Mouse (Mus musculus): ENCODE measurements around the gene Ndufa7.
"Not testable (repeated sequence)": the region's sequence is repeated elsewhere in the genome, so short reads cannot be mapped to it uniquely, and the experiment has no call there.

Ndufa7 gene

GRCm38 (mm10) chr17:33811142-33811516, 13.2 kb upstream of the Ndufa7 start:
- DNase-seq (ENCODE audit: low read depth, low spot score), result no peak

GRCm38 (mm10) chr17:33812475-33812874, 11.9 kb upstream of the Ndufa7 start:
- DNase-seq (ENCODE audit: low read depth, low spot score), result no peak

GRCm38 (mm10) chr17:33812990-33813389, 11.4 kb upstream of the Ndufa7 start:
- no peak for DNase-seq (ENCODE audit: low read depth, low spot score)

GRCm38 (mm10) chr17:33815399-33815798, 9.0 kb upstream of the Ndufa7 start:
- DNase-seq (ENCODE audit: low read depth, low spot score), result no peak

DNA sequence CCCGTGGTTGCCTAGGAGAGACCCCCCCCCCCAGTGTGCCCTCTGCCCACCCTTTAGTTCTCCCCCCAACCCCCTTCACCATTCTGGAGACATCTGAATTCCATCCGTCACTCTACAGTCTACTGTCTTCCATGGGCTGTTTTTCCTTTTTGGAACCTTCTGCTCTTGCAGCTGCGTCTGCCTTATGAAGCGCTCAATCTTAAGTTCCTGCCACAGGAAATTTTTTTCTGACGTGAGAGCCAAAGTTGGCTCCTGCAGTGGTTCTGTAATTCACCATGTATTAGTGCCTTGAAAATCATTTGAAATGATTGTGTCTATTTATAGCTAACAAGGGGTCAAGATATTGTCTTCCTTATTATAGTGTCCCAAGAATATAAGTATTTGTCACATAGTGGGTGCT, 7.8 kb upstream of the Ndufa7 start:
- no peak for DNase-seq (ENCODE audit: low read depth, low spot score)

DNA sequence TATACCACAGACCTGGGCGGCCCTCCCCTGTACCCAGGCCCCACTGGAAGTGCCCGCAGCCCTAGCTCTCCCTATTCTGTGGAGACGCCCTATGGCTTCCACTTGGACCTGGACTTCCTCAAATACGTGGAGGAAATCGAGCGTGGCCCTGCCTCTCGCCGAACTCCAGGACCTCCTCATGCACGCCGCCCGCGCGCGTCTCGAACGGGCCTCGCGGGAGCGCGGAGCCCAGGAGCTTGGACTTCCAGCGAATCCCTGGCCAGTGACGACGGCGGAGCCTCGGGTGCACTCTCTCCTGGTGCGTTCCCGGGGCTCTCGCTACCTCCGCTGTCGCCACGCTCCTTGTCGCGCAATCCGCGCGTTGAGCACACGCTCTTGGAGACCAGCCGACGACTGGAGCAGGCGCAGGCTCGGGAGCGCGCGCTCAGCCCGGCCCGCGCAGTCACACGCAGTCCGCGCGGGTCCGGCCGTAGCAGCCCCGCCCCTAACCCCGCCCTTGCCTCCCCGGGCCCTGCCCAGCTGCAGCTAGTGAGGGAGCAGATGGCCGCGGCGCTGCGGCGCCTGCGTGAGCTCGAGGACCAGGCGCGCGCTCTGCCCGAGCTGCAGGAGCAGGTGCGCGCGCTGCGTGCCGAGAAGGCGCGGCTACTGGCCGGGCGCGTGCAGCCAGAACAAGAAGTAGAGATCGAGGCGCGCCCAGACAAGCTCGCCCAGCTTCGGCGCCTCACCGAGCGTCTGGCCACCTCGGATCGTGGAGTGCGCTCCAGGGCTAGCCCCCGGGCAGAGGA, 7.0 kb upstream of the Ndufa7 start:
- peak; percentile 95 for DNase-seq (ENCODE audit: low read depth, low spot score)

- DNase-seq (ENCODE audit: low read depth, low spot score), result no peak
These were observed 6.3 kb upstream of the Ndufa7 start for GRCm38 (mm10) chr17:33817969-33818643.

DNA sequence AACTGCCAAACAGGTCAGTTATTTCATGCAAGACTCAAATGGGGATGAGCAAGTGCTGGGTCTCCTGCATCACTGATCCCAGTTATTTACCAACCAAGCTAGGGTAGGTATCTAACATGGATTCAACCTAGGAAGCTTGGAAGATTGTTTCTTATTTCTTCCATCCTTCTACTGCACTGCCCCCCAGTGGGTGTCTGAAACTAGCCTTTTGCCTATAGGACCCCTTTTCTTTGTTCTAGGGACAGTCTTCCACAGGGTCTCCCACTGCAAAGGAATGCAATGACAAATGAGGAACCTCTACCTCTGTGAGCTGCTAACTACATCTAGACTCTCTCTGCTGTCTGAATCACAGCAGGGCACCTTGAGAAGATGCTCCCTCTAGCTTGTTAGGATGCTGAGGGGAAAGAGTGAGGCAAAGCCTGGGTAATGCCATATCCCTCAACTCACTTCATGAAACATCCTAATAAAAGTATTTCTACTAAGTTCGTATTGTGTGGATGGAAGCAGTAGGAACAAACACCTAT, 1.9 kb upstream of the Ndufa7 start:
- DNase-seq (ENCODE audit: low read depth, low spot score), result no peak

DNA sequence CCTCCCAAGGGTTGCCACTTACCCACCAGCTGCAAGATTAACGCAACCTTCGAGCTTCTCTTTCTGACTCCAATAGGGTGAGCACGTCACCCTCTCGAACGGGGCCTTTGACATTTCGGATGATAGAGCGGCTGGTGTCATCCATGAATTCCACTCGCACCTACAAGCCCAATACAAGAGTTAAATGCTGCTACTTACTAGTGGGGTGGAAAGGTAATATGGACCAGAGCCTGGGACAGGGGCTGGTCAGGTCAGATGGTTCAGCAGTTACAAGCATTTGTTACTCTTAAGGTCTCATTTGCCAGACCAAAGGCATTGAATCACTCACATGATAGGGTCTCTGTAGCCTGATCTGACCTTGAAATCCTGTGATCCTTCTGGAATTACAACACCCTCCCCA, 1.2 kb upstream of the Ndufa7 start:
- DNase-seq (ENCODE audit: low read depth, low spot score), result not testable (repeated sequence)

DNA sequence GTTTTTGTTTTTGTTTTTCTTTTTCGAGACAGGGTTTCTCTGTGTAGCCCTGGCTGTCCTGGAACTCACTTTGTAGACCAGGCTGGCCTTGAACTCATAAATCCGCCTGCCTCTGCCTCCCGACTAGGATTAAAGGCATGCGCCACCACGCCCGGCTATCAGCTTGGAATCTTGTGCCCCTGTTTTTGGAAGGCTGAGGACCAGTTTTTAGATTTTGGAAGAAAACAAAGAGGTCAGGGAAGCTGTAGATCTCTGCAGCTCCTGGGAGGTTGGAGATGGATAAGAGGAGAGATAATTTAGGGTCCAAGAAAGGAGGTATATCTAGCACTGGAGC, 592 bp downstream of the Ndufa7 start:
- not testable (repeated sequence) for DNase-seq (ENCODE audit: low read depth, low spot score)

GRCm38 (mm10) chr17:33825462-33825861, 1.1 kb downstream of the Ndufa7 start:
- no peak for DNase-seq (ENCODE audit: low read depth, low spot score)

DNA sequence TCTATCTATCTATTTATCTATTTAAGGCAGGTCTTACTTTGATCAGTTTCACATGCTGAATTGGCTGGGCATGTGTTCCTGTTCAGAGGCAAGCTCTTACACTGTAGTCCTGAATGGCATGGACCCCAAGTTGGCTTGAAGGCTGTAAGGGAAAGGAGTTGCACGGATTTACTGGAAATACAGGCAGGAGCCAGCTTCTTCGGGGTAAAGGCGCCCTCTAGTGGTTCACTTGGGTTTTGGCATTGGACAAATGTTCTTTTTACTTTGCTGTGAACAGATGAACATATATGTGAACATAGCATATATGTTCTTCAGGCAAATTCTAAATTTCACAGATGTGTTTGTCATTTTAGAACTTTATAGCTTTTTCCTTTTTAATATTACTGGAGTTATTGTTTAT, 2.5 kb downstream of the Ndufa7 start:
- DNase-seq (ENCODE audit: low read depth, low spot score), result peak; percentile 81

GRCm38 (mm10) chr17:33828892-33829291, 4.5 kb downstream of the Ndufa7 start:
- DNase-seq (ENCODE audit: low read depth, low spot score), result no peak

- no peak for DNase-seq (ENCODE audit: low read depth, low spot score)
These were observed 5.2 kb downstream of the Ndufa7 start for GRCm38 (mm10) chr17:33829561-33829960.

DNA sequence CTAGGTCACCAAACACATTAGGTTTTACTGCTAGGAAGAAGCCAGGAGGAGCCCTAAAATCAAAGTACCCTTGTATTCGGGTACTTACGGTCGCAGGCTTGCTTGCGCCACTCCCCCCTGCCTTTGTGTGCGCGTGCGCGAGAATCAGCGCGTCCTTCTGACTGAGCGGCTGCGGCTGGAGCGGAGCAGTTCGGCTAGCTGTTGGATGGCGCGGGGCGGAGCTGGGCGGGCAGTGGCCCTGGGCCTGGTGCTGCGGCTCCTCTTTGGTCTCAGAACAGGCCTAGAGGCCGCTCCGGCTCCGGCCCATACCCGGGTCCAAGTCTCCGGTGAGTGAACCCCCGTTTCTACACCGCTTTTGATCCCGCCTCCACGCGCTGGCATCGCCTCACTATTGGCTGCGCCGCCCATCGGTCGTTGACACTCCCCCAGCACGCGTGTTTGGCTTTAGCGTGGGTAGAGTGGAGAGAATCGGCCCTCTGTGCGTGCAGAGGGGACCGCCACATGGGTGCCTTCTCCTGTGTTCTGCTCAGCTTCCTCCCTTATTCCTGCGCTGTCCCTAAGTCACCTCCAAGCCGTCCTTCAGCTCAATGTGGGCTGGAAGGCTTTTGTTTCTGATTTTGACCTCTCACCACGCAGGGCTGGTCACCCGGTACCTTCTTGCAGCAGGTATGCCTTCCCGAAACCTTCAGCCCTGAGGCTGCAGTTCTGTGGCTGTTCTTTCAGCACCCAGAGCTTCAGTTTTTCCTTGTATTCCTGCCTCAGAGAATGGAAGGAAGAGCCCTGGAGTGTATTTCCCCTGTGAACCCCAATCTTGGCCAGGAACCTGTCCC, 18.8 kb downstream of the Ndufa7 start, which contains the start of gene Cd320:
Gene Cd320, plus strand, starts transcription at position 126 of the 830 bp plus-strand sequence.
- DNase-seq (ENCODE audit: low read depth, low spot score), result peak; percentile 93

- DNase-seq (ENCODE audit: low read depth, low spot score), result no peak
These were observed 19.8 kb downstream of the Ndufa7 start for GRCm38 (mm10) chr17:33844196-33844595.

DNA sequence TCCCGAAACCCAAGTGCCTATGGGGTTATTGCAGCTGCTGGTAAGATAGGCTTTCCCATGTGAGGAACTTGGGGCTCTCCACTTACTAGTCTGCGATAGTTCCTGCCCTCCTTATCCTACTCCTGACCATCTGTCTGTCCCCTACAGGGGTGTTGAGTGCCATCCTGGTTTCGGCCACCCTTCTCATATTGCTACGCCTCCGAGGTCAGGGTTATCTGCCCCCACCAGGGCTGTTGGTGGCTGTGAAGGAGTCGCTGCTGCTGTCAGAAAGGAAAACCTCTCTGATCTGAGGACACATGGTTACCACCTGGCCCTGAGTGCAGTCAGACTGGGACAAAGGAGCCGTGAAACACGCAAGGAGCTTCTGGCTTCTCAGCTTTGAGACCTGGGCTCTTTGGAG, 23.8 kb downstream of the Ndufa7 start:
- no peak for DNase-seq (ENCODE audit: low read depth, low spot score)

- DNase-seq (ENCODE audit: low read depth, low spot score), result peak; percentile 47
These were observed 27.0 kb downstream of the Ndufa7 start for GRCm38 (mm10) chr17:33851331-33851730.

DNA sequence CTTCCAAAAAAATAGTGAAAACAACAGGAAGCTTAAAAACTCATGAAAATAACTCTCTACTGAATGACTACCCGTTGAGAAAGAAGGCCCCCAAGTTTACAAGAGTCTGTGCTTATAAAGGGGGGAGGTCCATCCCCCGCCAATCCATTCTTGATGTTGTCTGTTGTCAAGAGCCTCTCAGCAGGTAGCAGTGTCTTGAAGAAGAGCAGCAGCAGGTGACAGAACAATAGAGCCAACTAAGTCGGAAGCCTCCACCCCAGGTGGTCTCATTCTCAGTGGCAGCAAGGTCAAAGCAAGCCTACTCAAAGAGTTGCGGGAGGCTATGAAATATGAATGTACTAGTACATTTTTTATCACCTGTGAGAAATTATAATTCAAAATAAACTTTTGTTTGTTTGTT, 33.4 kb downstream of the Ndufa7 start:
- DNase-seq (ENCODE audit: low read depth, low spot score), result no peak

GRCm38 (mm10) chr17:33865330-33866030, 41.1 kb downstream of the Ndufa7 start:
- DNase-seq (ENCODE audit: low read depth, low spot score), result peak; percentile 90

GRCm38 (mm10) chr17:33873537-33873936, 49.2 kb downstream of the Ndufa7 start, which contains the start of gene Gm7029:
Gene Gm7029, plus strand, starts transcription at chr17:33873837.
- DNase-seq (ENCODE audit: low read depth, low spot score), result not testable (repeated sequence)

Data from CD4-positive helper T cell, adult 2 months (primary cell).